Mouse (Mus musculus) R1 (cell line): Measurements from ENCODE around the gene Adra2b.
A peak's percentile ranks its signal among the peaks of the same experiment; 100 is the strongest.

Experiments
- DNase-seq: peaks from one replicate; pipeline ENCODE4 v3.0.0-alpha.2; 2018; ENCODE audit warnings: low read depth, low spot score

Gene Adra2b

DNA sequence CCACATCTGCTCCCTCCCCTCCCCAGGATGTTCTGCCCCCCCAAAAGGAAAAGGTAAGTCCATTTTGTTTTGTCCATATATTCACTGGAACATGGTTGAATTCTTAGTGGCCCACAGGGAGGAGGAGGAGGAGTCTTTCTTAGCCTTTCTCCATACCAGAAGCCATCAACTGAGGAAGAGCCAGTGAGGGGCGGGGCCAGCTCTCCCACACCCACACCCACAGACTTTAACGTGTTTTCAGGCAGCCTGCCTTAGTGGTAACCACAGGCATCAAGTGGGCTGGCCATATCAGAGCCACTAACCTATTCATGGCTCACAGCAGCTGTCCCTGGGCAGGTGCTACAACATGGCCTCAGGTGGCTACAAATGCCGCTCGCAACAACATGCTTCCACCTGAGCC, 24.2 kb upstream of the Adra2b start:
- DNase-seq = peak; percentile 18

DNA sequence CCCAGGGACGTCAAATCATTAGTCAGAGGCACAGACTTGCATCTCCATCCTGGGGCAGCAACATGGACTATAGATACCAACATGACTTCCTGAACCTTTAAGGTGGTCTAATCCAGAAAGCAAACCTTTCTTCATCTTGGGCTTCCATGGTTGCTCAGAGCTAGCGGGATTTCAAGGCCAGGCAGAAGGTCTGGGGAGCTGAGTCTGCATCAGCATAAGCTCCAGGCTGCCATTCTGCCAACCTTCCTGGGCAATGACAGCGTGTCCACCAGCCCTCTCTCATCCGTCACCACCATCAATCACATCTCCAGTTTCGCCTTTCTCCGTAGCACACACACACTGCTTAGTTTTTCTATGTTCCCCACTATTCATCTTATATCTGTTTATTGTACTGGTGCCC, 23.7 kb upstream of the Adra2b start:
- DNase-seq = no peak

DNA sequence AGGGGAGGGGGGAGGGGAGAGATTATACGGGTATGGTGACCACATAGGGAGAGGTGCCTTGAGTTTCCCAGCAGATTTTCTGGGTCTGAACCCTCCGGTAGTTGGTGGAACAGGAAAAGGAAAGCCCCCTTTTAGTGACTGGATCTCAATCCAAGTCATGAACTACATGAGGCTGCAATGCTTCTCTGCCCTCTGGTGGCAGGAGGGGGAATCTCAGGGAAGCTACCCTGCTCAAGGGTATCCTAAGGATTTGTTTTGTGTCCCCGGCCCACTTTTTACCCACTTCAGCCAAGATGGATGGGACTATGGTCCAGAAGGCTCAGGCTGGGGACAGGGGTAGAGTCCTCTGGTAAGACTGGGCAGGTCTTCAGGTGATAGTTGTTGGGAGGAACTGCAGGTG, 21.8 kb upstream of the Adra2b start:
- peak; percentile 61 for DNase-seq

DNA sequence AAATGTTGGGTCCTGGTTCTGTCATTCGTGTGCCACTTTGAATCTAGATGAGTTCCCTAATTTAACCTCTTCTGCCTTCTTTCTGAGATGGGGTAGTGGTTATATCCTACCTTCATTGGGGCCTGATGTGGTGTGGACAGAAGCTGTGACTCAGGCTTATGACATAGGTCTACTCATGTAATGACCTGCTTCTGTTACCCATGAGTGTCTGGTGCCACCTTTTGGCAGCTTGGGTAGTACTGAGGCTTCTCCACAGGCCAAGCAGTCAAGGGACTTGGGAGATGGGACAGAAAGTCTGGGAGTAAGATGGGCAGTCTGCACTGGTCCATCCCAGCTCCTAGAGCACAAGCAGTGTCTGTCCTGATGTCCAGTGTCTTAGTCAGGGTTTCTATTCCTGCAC, 16.7 kb upstream of the Adra2b start:
- DNase-seq = no peak

DNA sequence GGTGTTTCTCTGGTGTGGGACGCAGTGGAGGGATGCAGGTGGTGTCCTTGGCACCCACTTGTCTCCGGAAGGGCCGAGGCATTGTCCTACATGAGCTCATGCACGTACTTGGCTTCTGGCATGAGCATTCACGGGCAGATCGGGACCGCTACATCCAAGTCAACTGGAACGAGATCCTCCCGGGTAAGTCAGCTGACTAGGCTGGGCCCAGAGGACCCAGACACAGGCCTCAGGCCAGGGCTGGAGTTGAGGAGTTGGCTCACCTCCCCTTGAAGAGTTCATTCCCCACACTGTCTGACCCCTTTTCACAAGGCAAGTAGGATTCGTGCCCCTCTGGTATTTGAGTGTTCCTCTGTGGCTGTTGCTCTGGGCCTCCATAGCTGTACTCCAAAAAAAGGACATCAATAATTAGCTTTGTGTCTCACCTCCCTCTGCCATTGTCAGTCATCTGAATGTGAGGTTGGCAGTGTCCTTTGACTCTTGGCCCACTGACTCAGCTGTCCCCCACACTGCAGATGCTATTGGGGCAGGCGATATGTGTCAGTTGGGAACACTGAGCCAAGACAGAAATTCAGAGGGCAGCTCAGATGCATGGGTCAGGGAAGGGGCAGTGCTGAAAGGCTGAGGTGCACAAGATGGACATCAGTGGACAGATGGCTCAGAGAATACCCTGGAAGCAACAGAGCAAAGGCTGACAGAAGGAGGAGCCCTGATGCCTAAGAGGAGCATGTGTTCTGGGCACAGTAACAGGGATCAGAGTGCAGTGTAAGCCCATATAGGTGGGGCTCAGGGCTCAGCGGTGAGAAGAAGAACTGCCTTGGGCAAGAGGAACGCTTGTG, 15.6 kb upstream of the Adra2b start:
- DNase-seq = no peak

DNA sequence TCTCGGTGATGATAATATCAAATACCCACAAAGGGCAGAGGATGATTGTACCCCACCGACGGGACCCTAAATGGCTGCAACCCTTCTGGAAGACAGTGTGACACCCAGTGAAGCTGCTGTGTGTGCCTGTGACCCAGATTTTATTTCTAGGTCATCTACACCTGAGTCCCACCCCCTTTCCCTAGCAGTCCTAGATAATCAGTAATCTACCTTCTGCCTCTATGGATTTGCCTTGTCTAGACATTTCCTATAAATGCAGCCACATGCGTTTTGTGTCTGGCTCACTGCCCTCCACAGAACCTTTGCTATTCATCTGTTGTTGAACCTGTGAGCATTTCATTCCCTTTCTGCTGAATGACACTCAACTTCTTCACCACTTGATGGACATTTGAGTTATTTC, 9.1 kb upstream of the Adra2b start:
- no peak for DNase-seq

DNA sequence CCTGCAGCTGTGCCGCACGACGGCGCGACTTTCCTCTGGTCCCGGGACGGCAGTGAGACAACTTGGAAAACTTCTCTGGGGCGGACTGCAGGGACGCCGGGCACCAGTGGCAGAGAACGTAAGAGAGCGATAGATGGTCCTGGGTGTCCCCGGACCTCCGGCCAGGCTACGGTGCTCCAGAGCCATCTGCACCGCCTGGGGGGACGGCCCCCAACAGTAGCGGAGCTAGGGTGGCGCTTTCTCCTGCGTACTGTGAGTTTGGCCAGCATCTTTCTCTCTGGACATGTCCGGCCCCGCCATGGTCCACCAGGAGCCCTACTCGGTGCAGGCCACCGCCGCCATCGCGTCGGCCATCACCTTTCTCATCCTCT, 259 bp downstream of the Adra2b start:
- DNase-seq = no peak

DNA sequence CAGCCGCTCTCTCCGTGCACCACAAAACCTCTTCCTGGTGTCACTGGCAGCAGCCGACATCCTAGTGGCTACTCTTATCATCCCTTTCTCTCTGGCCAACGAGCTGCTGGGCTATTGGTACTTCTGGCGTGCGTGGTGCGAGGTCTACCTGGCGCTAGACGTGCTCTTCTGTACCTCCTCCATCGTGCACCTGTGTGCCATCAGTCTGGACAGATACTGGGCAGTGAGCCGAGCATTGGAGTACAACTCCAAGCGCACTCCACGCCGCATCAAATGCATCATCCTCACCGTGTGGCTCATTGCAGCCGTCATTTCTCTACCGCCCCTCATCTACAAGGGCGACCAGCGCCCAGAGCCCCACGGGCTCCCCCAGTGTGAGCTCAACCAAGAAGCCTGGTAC, 688 bp downstream of the Adra2b start:
- no peak for DNase-seq

DNA sequence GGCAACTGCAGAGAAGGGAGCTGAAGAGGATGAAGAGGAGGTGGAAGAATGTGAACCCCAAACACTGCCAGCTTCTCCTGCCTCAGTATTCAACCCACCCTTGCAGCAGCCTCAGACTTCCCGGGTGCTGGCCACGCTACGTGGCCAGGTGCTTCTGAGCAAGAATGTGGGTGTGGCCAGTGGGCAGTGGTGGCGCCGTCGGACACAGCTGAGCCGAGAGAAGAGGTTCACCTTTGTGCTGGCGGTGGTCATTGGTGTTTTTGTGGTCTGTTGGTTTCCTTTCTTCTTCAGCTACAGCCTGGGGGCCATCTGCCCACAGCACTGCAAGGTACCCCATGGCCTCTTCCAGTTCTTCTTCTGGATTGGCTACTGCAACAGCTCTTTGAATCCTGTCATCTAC, 1.4 kb downstream of the Adra2b start:
- no peak for DNase-seq

DNA sequence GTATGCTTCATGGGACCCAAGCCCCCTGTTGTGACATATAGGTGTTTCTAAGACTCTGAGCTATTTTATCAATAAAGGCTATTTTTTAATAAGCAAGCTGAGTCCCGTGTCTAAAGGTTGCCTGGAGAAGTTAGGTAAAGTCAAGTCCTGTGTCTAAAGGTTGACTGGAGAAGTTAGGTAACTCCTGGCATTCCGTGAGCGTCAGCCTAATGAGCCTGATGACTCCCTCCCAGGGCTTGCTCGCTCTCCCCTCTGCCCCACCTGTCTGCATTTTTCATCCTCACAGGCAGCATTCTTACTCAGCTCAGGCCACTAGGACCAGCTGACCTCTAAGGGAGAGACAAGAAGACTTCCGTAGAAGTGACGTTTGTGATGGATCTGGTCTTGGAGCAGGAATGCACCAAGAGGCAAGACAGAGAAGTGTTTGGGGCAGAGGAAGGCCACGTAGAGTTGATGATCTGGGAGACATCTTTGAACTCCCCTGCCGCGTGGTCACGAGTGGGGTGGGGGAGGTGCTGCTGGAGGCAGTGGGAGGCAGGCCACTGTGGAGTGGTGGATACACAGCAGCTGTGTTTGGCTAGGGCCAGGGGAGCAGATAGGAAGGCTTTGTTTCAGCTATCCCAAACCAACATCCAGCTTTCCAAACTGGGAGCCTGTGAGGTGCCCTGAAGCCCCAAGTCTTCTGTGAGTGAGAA, 4.3 kb downstream of the Adra2b start:
- no peak for DNase-seq

DNA sequence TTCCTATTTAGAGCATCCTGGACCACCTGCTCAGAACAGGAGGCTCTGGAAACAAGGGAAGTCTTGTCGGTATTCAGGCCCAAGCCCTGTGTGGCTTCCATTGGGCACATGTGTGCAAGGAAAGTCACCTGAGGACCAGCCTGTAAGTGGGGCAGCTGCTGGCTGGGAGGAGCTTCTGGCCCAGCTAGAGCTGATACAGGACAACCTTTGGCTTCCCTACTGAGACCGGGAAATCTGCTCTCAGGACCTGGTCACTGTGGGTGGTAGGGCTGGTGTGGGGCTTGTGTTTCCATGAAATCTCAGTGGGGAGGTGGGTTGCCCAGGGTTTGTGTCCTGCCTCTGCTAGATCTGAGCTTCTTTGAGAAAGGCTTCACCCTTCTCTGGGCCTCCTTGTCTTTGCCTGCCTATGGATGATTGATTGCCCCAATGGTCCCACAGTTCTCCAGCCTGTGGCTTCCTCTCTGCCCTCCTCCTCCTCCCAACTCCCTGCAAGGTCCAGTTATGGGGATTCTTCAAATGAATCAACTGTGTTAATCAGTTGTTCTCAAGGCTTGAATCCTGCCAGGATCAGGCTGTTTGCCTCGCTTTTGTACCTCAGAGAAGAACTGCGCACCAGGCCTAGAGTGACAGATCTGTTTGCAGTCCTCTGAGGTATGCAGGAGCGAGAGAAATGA, 6.8 kb downstream of the Adra2b start:
- DNase-seq = no peak

DNA sequence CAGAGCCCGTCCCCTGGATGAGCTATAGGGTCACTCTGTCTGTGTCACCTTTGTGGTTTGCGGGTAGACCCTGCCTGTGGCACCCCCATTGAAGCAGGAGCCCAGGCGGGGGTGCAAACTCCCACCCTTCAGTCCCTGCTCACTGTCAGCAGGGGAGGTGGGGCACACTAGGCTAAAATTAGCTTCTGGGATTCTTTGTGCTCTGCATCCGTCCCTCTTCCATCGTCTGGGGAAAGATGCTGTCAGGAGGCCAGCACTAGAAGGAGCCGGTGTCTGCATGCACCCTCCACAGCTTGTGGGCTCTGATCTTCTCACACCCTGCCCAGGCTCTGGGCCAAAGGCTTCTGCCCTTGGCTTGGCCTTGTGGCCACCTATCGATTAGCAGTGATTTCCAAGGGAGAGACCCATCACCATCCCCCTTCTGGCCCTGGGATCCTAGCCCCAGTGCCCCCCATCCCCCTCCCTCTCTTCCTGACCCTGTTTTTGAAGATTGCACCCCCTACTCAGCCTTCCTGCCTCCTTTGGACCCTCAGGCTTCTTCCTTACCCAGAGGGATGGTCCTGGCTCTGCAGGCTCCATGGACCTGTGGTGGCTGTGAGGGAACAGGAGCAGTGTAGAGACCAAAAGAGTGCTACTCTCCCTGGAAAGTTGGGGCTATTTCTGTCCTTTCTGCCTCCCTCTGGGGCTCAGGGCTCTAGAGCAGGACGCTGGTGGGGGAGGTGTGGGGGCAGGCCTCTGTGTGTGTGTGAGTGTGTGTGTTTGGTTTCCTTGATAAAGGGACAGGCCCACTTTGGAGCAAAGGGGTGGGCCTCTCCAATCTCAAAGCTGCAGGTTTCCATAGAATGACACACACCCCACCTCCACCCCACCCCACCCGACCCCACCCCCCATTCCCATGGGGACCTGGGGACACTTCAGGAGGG, 7.8 kb downstream of the Adra2b start:
- DNase-seq = no peak

DNA sequence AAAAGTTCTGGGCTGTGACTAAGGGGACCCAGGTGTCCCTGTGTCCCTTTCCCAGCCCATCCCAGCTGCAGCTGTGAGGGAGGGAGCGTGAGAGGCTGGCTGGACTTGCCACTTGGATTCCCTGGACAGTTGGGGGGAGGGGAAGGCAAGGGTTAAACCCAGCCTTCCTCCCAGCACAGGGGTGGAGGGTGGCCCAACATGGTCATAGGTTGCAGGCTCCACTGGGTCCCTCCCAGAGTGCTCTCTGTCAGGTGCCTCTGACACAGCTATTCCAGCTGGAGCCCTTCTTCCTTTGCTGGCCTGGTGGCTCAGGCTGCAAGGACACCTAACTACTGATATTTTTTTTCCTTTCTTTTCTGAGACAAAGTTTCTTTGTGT, 8.5 kb downstream of the Adra2b start:
- no peak for DNase-seq

DNA sequence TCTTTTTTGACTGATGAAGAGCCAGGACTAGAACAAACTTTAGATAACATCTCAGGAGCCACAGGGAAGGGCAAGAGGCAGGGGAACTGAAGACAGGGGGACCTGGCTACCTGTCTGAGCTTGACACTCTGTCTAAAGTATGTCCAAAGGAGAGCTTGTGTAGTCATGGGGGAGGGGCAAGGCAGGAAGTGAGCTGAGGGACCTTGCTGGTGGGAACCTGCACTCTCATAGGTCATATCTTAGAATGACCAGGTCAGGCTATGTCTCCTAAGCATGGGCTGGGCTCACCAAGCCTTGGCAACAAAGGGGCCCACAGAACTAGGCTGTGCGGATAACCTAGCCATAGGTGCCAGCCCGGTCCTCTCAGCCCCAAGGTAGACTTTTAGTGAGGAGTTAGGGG, 9.1 kb downstream of the Adra2b start:
- DNase-seq = no peak

DNA sequence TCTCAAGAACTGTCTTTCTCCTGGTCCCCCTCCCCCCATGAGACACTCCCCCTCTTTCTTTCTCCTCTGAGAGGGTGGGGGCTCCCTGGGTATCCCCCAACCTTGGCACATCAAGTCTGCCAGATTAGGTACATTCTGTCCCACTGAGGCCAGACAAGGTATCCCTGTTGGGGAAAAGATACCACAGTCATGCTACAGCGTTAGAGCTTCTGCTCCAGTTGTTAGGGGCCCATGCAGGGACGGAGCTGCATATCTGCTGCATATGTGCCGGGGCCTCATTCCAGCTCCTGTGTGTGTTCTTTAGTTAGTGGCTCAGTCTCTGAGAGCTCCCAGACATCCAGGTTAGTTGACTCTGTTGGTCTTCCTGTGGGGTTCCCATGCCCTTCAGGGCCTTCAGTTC, 11.1 kb downstream of the Adra2b start:
- DNase-seq = no peak

DNA sequence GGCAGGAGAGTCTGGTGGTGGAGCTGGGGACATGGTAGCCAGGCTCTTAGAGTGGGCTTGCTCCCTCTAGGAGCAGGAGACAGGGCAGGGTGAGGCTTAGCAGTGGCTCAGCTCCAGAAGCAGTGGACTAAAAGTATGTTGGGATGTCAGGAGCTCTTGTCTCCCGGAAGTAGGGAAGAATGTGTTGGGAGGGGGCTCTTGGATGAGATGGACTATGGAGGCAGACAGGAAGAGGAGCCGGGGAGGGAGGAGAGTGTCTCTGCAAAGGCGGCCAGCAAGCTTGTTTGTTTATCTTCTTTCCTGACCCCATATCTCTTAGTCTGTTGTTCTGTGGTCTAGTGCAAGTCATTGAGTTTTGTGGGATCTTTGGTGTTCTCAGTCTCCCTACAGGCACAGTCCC, 12.1 kb downstream of the Adra2b start:
- no peak for DNase-seq

DNA sequence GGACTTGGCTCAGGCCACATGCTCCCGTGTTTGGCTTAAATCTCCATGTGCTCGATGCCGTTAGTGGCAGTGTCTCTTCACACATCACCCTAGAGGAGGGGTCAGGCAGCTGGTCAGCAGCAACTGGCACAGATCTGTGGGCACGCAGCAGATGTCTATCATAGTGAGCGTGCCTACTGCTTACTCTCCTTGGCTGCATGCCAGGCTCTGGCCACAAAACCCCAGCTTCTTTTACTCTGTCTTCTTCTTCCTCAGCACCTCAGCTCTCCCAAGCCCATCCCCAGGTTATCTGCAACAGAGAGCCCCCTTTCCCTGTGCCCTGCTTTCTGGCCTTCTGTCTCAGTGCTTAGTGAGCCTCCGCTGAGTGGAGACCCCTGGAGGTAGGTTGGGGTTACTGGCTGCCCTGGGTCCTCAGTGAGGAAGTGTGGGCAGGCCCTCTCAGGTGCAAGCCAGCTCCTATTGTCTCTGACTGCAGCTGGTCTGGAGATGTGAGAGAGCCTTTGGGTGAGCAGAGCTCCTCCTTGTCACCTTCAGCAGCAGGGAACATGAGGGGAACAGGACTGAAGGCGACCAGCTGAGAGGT, 12.8 kb downstream of the Adra2b start:
- DNase-seq = peak; percentile 52

DNA sequence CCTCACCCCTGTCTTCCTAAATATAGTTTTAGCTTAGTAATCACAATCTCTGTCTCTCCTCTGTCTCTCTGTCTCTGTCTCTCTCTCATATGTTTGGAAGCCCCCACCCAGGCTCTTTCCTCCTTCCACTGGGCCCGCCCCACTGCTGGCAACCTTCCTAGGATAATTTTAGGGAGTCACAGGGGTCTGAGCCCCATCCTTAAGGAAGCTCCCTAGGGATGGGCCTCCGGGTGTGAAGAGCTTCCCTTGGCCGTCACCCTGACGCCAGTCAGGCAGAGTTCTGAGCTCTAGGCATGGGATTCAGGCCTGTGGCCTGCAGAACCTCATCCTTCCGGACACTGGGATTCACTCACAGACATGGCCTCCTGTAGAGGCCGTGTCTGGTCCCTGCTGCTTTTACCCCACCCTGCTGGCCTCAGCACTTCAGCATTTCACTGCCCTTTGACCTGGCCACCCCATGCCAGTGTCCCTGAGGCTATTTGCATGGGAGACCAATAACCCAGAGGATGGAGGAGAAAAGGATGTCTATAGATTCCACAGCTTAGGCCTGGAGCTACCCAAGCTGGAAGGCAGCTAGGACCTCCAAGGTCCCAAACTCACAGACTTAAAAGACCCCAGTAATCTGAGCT, 13.5 kb downstream of the Adra2b start:
- DNase-seq = no peak

DNA sequence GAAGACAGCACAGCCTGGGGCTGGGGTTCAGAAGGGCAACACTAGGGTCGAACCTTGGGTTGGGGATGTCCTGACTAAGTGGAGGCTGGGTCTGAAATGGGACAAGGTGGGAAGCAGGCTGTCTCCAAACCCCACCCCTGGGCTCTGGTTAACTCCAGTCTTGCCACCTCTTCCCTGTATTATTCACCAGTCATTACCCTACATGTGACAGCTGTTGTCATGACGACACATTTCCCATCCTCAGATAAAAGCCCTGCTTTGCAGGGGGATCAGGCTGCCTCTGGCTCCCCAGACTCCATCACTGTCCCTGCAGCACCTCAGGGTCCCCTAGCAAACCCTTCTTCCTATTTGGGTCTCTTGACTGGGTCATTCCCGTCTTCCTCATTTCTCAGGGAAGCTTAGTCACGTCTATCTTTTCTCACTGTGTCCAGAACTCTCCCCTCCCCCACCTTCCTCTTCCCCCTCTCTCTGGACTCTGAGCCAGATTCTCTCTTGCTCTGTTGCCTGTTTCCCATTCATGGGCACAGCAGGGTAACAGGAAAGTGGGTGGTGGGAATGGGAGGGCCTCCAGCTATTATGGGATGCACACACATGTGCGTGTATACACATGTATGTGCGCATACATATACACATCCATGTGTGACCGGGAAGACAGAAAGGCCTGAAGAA, 15.1 kb downstream of the Adra2b start:
- DNase-seq = peak; percentile 21

DNA sequence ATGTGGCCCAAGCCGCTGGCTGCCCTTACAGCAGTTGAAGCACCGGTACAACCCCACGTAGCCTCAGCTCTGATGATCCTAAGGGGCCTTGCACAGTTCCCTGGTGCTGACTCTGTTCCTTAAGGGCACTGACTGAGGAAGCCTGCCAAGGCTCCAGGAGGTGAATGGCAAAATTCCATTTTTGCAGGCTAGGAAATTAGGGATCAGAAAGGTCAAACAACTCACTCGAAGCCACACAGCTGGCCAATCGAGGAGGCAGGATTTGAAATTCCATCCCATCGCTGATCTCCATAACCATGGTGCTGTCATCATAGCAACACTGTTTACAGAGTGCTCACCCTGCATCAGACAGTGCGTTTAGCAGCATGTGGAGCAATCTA, 15.6 kb downstream of the Adra2b start:
- DNase-seq = peak; percentile 18
